In the genomic region with DNA sequence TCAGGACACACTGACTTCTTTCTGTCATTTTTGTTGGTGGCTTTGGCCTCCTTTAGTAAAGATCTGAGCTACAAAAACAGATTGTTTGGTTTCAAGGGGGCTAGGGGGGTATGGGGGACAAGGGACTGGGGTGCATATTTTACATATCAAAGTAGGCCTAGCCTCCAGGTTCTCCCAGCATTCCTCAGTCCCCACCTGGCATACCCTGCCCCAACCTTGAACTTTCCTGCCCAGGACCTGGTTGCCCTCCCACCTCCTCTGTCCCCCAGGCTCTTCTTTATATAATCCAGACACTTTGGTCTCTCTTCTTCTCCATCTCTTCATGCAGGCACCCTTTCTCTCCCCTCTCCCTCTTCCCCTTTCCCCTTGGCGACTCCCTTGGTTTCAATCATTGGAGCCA, we compare ENCODE assay signal across 29 mouse cellular contexts. TPM values are rescaled to one million over a fixed set of nuclear protein-coding genes. Genes with fewer than 3 reads are reported as not detected.
"Had no signal": no experiment of that assay in that cellular context is flagged by ENCODE, and none has a peak within 500 bp of the region (broad histone marks: within the 10 kb centered on the region; RNA-seq: fewer than 3 reads in every experiment).

No protein-coding gene starts in this region.

- H3K4me3 ChIP-seq: gastrocnemius, adult 2 months; heart, embryonic 10.5 days; heart, embryonic 12.5 days; hindbrain, embryonic 10.5 days; hindbrain, embryonic 12.5 days; intestine, embryonic 15.5 days; layer of hippocampus, adult 2 months; limb, embryonic 13.5 days; limb, embryonic 15.5 days; liver, embryonic 12.5 days had no signal

- H3K27me3 ChIP-seq: heart, embryonic 12.5 days; hindbrain, embryonic 12.5 days; intestine, embryonic 15.5 days; limb, embryonic 15.5 days had no signal

- H3K27ac ChIP-seq: gastrocnemius, adult 2 months; heart, embryonic 10.5 days; hindbrain, embryonic 10.5 days; hindbrain, embryonic 12.5 days; hindbrain, embryonic 14.5 days; intestine, embryonic 15.5 days; layer of hippocampus, adult 2 months; limb, embryonic 13.5 days; limb, embryonic 15.5 days; liver, embryonic 12.5 days; liver, embryonic 14.5 days had no signal

- H3K4me2 ChIP-seq: heart, embryonic 12.5 days; hindbrain, embryonic 12.5 days; hindbrain, embryonic 14.5 days; intestine, embryonic 15.5 days; limb, embryonic 13.5 days; limb, embryonic 15.5 days; liver, embryonic 12.5 days had no signal

- H3K9ac ChIP-seq: heart, embryonic 12.5 days; hindbrain, embryonic 12.5 days; hindbrain, embryonic 14.5 days; intestine, embryonic 15.5 days; limb, embryonic 13.5 days; limb, embryonic 15.5 days; liver, embryonic 12.5 days; liver, embryonic 14.5 days had no signal

- DNase-seq: gastrocnemius, adult 2 months; gastrocnemius, postnatal 10 days; gastrocnemius, postnatal 25 days; heart, adult 18-20 months; heart, postnatal 10 days; heart, postnatal 4 days; kidney, adult 18-20 months; kidney, adult 8-10 months; kidney, postnatal 10 days; kidney, postnatal 25 days; kidney, postnatal 4 days; layer of hippocampus, adult 9-11 months; layer of hippocampus, postnatal 36 days; left cerebral cortex, postnatal 4 days had no signal

- H3K36me3 ChIP-seq: heart, embryonic 10.5 days; heart, embryonic 12.5 days; hindbrain, embryonic 10.5 days; hindbrain, embryonic 12.5 days; intestine, embryonic 15.5 days; limb, embryonic 13.5 days; limb, embryonic 15.5 days; liver, embryonic 12.5 days had no signal

- H3K4me1 ChIP-seq: heart, embryonic 12.5 days; intestine, embryonic 15.5 days; limb, embryonic 13.5 days; limb, embryonic 15.5 days; liver, embryonic 12.5 days had no signal

- H3K9me3 ChIP-seq: intestine, embryonic 15.5 days; limb, embryonic 15.5 days; liver, embryonic 12.5 days had no signal

- ATAC-seq: hindbrain, embryonic 16.5 days; inflammation-experienced regulatory T-cells, adult 6 months; intestine, embryonic 15.5 days; intestine, postnatal 0 days; liver, embryonic 12.5 days had no signal

RNA-seq across cellular contexts. Expression of gene Mtcl1, which starts 23.7 kb away (rescaled TPM):
- total RNA-seq: granulocyte monocyte progenitor cell, adult 5-6 weeks had no signal
